Mouse (Mus musculus): ENCODE measurements around the gene Gm21988.

Gm21988 gene

DNA sequence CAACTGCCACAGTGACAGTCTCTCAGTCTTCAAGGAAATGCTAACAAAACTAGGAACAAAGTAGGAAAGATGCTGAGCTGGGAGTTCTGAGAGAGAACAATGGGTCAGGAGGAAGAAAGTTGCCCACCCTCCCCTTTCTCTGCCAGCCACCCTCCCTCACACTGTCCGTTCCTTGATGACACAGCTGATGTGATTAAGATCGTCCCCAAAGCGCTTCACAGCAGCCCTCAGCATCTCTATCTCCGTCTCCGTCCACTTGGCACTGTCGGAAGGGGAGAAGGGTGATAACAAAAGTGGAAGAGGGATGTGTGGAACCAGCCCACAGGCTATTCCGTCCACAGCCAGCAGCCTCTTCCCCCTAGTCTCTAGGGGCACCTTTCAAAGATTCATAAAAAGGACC is 2.9 kb downstream of the Gm21988 start:
- DNase-seq (ENCODE audit: low spot score in 2 of 2) = no peak

DNA sequence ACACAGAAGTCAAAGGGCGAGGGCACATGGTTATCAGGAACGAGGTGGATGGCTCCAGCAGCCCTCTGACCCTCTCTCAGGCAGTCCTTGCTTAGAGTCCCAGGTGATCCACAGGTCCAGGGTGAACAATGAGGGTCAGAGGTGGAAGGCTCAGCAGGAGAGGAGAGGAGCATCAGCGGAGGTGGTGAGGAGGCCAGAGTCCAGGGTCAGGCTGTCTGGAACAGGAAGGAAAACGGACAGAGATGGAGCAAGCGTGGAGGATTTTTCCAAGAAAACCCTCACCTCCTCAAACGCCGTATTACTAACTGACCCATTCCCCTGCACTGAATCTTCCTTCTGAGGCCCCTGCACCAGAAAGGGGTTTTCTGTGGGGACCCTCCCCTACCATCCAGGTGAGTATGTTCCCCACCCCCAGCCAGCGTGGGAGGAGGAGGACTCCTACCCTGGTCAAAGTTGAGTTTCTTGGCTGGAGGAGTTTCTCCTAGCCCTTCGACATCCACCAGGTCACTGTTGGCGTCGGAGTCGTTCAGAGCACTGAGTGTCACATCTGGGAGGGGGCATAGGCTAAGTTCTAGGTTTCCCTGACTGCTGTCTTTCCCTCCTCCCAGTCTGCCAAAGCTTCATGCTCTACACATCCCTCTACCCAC is 4.3 kb downstream of the Gm21988 start:
- DNase-seq (ENCODE audit: low spot score in 2 of 2) = no peak

DNA sequence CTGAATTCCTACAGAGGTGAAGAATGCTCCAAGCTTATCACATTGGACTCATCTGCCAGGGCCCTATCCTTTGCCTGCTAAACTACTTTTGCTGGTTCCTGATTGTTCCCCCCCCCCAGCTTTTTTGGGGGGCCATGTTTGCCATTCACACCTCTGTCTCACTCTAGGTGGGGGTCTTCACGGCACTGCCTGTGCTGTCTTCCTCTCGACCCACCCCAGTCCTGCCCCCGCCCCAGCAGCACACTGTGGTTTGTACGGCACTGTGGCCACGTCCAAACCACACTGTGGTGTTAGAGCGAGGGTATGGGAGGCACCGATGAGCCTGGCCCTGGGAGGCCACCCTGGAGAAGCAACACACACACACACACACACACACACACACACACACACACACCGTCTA is 5.1 kb downstream of the Gm21988 start:
- DNase-seq (ENCODE audit: low spot score in 2 of 2) = no peak

DNA sequence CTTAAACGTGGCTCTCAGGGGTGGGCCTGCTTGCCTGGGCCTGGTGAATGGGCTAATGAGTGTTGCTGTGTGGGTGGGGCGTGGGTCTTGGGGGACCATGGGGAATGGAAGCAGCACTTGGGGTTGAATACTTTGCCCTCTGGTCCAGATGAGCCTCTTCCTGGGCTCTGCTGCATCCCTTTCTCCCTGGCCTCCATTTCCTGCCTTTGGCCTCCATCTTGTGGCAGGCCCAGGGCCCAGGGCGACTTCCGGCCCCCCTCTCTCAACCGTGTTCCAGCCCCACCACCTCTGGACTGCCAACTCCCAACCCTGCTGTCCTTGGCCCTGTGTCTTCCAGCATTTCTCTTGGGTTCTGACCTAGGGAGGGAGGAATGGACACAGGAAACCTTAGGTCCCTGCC is 5.6 kb downstream of the Gm21988 start:
- DNase-seq (ENCODE audit: low spot score in 2 of 2) = no peak

DNA sequence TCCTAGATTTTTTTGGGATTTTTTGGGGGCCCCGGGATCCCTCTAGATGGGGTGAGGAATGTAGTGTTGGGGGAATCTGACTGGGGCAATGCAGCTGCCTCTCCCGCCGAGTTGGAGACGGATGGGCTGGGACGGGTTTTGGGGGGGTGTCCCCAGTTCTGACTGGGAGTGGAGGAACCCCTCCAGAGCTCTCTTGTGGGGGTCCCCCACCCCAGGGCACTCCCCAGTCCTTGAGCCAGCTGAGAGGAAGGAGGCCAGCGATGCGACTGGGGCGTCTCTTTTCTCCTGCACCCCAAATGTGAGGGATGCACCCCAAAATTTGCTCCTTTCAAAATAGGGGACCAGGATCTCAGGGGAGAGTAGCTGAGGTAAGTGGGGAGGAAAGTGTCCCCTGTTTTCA is 6.6 kb downstream of the Gm21988 start:
- no peak for DNase-seq (ENCODE audit: low spot score in 2 of 2)

DNA sequence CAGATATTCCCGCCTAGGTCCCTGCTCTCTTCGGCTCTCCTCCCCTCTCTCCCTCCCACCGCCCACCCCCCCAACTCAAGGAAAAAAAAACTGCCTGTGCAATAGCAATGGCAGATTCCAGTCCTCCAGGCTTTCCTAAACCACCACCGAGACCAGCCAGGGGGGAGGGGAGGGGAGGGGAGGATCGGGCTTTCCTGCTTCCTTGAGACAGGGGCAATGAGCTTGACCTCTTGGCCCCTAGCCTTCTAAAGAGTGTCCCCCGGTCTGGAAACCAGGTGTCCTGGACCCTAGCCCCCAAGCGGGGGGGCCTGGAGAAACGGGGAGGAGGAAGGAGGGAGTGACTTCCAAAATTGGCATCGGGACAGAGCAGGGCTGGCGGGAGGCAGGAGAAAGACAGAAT is 7.1 kb downstream of the Gm21988 start:
- no peak for DNase-seq (ENCODE audit: low spot score in 2 of 2)

DNA sequence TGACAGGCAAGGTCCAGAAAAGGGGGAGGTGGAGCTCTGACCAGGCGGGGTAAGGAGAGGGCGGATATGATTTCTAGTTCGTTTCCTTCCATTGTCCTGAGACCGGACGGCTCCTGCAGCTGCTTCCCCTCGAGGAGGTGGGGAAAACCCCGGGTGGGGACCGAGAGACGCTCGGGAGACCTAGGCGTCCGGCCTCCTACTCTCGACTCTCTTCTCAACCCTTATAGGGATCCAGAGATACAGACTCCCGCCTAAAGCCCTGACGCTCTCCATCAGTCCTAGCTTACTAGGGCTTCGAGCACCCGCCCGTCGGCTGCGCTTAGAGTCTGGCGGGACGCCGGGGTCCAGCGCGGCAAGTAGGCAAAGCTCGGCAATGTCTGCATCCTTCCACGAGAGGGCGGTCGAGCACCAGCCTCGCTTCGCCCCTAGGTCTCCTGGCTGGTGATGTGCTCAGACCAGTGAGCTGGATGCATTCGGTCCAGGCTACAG is 9.3 kb downstream of the Gm21988 start:
- DNase-seq (ENCODE audit: low spot score in 2 of 2) = peak in 1 of 2 experiments; percentile 68

DNA sequence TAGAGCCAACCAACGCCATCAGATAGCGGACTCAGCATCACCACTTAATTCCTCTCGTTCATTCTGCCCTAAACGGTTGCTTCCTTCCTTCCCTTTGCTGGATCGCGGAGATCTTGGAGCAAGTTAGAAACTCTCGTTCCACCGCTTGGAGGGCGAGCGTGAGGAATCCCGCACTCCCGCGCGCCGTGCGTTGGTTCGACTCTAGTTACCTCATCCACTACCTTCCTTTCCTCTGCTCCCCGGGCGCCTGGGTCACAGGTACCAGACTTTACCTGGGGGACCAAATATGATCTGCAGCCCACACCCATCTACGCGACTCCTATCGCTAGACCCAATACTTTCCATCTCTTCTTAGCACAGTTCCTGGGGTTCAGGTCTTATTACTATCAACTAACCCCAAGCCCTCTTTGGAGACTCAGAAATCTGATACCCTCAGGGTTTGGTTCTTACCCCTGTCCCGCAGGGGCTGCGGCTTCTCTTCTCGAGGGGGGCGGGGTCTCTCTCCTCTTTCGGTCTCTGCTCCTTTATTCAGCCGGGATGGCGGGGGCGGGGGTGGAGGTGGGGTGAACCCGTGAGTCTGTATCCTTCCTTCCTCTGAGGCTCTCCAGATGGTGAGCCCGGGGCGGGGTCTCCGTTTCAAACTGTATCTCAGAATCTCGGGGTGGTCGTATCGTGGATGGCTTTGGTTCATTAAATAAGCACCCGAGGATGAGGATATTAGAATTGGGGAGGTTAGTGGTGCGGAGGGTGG is 10.2 kb downstream of the Gm21988 start, which contains the start of gene Bcl6b:
Bcl6b (minus strand) TSS at position 539 of the 751 bp plus-strand sequence.
- no peak for DNase-seq (ENCODE audit: low spot score in 2 of 2)

DNA sequence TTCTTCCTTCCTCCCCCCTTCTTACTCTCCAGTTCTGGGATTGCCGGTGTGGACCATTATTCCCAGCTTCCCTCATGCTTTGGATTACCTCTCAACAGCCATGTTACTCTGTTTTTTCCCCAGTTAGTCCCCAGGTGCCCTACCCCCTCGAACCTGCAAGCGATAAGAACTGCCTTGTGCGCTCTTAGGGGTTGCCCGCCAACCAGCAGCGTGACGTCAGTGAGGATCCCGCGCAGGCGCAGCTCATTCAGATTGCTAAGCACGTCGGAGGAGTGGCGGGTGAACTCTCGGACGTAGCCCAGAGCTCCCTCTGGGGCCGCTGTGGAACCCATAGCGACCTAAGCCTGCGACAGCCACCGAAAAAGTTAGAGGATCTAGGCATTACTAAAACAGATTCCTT is 10.8 kb downstream of the Gm21988 start:
- no peak for DNase-seq (ENCODE audit: low spot score in 2 of 2)

DNA sequence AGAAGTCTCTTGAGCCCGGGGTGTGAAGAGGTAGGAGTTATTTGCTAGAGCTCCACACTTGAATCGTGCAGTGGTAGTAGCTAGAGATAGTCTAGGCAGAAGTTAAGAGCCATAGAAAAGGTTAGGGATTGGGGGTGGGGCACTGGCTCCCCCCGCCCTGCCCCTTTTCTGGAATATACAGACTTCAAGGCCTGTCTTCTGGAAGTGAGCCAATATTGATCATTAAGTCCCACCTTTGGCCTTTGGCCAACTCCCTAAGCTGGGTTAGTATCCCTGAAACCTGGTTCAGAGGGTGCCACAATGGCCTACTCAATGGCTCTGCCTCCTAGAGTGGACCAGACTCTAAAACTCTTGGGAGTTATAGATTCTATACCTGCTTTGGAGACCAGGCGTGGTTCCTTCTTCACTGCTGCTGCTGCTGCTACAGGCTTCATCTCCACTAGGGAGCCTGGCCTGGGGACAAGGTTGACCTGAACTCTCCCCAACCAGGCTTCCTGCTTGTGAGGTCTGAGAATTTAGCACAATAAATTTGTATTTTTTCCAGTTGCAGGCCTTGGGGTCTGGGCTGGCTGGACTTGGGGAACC is 11.9 kb downstream of the Gm21988 start:
- no peak for DNase-seq (ENCODE audit: low spot score in 2 of 2)

DNA sequence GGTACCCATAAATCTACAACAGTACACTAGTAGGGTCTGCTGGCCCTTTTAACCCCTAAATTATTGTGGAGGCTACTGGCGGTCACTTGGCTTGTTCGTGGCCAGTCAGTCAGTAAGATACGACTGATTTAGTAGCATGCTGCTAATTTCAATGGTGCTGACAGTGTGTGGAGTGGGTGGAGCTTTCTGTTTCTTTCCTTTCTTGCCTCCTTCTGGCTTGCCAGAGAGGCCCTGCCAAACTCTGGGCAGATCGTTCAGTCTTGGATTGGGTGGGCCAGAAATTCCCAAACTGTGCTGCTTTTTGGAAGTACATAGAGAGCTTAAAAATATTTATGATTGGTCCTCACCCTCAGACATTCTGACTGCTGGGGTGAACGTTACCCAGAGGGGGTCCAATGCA is 12.5 kb downstream of the Gm21988 start:
- no peak for DNase-seq (ENCODE audit: low spot score in 2 of 2)

DNA sequence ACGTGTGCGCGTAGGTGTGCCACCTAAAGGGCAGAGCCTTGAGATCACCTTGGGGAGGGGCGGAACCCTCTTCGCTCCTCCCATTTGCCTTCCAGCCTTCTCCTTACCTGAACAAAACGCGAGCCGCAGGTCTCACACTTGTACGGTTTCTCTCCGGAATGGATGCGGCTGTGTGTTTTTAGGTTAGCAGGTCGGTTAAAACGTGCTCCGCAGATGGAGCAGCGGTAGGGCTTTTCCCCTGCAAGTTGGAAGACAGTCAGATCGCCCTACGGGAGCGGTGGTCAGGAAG is 13.1 kb downstream of the Gm21988 start:
- no peak for DNase-seq (ENCODE audit: low spot score in 2 of 2)

DNA sequence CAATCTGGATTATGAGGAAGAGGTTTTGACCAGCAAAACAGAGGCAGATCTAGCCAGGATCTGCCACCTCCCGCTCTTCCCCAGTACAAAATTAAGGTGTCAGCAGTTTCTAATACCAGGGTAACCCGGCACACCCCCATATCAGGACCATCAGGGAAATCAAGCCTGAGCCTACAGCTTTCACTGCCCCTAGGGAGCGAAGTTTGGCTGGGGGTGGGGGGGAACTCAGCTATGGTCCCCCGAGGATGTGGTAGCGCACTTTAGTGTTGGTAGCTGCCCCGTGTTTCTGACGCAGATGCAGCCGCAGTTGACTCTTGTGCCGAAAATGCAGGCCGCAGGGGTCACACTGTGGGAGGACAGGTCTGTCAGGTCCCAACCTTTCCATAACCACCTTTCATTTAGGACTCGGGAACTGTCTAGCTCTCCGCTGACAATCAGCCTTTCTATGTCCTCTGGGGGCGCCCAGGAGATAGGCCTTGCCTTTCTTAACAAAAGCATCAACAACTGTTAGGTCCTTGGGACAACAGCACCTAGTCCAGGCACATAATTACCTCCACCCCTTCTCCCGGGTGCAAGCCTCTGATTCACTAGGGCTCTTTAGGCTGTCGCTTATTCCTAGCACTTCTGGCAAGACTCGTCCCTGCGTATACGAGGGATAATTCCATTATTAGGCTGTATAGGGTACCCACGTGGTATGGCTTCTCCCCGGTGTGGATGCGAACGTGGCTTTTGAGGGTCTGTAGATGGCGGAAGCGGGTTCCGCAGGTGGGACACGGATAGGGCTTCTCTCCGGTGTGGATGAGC is 13.6 kb downstream of the Gm21988 start:
- DNase-seq (ENCODE audit: low spot score in 2 of 2) = no peak

DNA sequence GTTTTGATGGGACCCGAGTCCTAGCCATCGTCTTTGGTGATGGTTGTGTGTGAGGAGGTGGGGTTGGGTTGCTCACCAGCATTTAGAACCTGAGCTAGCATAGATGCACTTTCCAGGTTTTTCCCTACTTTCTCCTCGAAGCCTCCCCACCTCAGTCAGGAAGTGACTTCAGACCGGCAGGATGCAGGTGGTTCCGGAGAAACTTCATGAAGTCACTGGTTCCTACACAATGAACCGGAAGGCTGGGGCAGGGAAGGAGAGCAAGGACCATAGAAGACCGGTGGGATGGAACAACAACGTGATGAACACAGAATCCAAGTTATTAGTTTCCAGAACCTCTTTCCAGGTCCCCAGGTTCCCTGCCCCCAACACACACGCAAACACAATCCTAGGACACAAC is 15.9 kb downstream of the Gm21988 start:
- no peak for DNase-seq (ENCODE audit: low spot score in 2 of 2)

DNA sequence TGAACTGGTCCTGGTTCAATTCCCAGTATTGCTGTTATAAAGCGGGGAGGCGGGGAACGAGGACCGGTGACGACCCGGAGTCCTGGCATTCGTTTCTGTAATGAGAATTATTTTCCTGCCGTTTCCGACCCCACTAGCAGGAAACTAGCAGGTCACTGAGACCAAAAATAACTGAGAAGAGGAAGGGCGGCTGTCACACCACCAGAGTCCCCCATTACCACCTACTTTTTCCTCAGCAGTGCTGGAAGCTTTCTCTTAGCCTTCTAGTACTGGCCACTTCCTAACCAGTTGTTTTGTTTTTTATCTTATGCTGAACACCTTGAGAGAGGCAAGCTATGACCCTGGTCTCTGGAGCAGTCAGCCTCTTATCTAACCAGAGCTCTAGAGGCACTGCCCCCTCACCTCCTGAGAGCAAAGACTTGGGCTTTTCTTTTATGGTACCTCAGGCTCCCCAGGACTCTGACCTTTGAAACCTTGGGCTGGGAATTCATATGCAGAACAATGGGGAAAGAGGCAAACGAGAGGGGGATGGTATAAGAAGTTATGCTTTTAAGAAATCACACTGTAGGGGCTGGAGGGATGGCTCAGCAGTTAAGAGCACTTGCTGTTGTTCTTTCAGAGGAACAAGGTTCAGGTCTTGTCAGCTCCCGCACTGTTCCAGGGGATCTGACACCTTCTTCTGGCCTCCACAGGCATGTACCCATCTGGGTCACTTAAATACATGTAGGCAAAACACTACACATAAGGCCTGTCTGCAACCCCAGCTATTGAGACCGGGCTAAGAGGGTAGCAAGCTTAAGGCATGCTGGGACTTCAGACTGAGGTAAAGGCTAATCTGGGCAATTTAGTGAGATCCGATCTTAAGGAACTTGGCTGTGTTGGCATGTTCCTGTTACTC is 17.8 kb downstream of the Gm21988 start:
- no peak for DNase-seq (ENCODE audit: low spot score in 2 of 2)

DNA sequence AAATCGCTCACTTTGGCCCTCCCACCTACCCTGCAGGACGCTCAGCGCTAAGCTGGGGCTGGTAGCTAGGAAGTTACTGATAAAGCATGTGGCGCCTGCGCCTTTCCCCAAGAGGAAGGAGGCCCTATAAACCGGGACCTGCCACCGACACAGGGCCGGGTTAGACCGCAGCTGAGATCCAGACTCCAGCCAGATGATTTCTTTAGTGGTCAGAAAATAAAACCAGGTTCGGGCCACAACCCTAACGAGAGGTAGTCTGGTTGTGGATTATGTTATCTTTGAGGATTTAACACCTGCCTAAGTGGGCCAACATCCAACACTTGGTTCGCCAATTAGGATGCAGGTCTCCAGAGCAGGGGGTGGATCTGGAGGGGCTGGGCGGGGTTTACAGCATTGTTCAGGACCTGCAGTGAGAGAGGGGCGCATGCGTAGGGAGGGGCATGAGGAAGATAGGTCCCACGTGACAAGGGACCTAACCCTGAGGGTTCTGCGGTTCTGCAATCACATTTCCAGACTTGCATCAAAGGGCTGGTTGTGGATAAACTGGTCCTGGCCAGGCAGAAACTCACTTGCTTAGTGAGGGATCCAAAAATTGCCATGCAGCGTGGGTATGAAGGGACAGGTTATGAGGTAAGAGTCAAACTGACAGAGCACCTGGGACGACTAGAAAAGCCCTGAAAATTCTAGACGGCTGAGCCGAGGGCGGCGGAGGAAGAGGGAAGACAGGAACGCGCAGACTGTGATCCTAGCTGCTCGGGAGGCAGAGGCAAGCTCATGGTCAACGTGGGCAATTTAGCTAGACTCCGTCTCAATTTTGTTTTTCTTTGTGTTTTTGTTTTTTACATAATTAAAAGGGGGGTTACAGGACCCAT is 18.7 kb downstream of the Gm21988 start, which contains the start of gene Slc16a13:
Slc16a13 (minus strand) TSS at position 334 of the 872 bp plus-strand sequence.
- DNase-seq (ENCODE audit: low spot score in 2 of 2) = peak; percentile 84 to 89

DNA sequence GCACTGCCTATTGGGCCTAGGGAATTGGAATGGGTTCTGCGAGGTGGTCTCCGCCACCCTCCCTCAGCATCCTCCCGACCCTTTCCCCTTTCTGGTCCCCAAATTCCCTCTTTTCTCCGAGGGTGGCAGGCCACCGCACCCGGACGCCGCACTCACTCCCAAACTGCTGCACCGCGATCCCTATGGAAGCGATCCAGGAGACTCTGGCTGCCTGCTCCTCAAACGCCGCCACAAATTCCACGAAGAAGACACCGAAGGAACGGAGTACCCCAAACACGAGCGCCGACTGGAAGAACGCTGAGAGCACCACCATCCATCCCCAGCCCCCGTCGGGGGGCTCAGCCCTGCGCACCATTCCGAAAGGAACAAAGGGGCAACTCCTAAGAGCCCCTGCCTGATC is 19.3 kb downstream of the Gm21988 start:
- DNase-seq (ENCODE audit: low spot score in 2 of 2) = no peak

DNA sequence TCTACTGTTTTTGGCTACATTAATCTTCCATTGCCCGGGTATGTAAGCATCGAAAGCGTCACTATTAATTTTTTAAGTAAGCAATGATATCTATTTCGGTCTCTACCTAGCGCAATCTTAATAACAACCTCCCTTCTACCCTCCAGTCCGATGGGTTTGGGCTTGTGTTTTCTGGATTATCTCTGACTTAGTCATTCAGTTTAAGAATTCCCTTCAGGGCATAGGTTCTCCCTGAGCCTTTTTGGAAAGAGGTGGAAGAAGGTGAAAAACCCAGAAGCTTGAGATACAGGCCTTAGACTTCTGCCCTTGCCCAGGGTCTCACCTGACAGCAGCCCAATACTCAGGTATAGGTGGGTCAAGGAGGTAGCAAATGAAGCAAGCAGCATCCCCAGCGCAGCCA is 19.8 kb downstream of the Gm21988 start:
- DNase-seq (ENCODE audit: low spot score in 2 of 2) = no peak

DNA sequence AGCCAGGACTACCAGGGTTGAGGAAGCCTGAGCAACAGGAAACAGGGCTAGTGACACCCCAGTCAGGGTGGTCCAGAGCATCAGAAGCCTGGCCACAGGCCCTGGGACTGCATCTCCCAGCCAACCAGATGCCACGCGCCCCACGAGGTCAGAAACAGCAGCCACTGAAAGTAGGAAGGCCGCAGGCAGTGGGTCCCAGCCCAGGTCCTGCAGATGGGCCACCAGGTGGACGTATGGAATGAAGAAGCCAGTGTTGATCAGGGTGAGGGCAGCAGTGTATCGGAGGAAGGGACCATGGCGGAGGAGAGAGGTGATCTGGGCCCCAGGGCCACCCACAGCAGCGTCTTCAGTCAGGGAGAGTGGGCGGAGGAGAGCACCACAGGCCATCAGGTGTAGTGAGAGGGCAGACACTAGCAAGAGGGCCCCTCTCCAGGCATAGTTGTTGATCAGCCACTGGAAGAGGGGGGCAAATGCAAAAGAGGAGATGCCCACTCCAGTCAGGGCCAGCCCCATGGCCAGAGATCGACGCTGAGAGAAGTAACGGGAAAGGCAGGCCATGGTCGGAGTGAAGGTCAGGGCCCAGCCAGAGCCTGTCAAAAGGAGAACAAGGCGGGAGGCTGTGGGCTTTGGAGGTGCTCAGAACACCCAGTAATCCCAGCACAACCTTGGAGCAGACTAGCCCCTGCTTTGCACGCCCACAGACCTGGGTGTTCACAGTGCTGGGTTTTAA is 20.7 kb downstream of the Gm21988 start:
- DNase-seq (ENCODE audit: low spot score in 2 of 2) = no peak

DNA sequence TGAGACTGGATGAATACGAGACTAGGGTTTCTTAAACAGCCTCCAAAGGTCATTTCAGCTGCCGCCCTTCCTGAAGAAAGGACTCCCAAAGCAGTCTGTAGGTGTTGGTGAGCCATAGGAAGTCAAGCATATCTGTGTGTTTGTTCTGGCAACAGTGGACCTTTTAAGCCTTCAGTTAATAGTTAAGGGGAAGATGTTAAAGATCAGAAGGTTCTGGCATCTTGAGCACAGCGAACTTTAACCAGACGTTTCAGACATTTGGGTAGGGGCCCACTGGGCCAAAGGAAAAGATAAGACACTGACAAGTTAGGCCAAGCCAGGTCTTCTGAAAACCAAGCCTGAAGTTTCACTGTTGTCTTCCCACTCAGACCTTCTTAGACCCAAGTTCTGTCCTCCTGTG is 21.6 kb downstream of the Gm21988 start:
- DNase-seq (ENCODE audit: low spot score in 2 of 2) = no peak
